Mouse (Mus musculus): ENCODE measurements around the gene 2010111I01Rik. TPM values are rescaled to one million over a fixed set of nuclear protein-coding genes. Genes with fewer than 3 reads are reported as not detected.

2010111I01Rik gene
- polyA plus RNA-seq, 1 experiment: 117 TPM

- peaks cover 3% of the 10 kb centered on the region; the same call in 1 of the 2 replicates for H3K4me1 ChIP-seq (ENCODE audit: control insufficient read depth, insufficient read depth, low read length)
- H3K4me3 ChIP-seq (ENCODE audit: insufficient read depth, low read length): no peak overlapping the region
- H3K27ac ChIP-seq (ENCODE audit: insufficient read depth, low read length): no peak overlapping the region
- no peak for TF ChIP-seq CTCF (IDR thresholded peaks at IDR 0.05; ENCODE audit: extremely low read depth, insufficient read depth, low read length)
- TF ChIP-seq POLR2A (IDR thresholded peaks at IDR 0.05; ENCODE audit: extremely low read depth, insufficient read depth, low read length): no peak
Observed at GRCm38 (mm10) chr13:63033364-63033763, 68.7 kb downstream of the 2010111I01Rik start.

DNA sequence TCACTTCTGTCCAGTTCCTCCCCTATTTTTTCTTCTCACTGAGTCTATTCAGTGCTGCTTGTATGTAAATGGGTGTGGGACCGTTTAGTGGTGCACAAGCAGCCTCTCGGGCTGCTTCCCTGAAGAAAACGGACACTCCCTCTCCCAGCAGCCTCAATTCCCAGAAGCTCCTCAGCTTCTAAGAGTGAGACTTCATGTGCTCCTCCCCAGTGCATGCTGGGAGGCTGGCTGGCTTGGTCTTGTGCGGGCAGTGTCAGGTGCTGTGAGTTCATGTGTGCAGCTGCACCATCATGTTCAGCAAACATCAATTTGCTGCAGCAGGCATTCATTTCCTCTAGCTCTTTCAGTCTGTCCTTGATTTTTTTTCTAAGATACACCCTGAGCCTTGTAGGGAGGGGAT is 70.0 kb downstream of the 2010111I01Rik start:
- no peak for TF ChIP-seq POLR2A (IDR thresholded peaks at IDR 0.05; ENCODE audit: extremely low read depth, insufficient read depth, low read length)
- TF ChIP-seq CTCF (IDR thresholded peaks at IDR 0.05; ENCODE audit: extremely low read depth, insufficient read depth, low read length): no peak
- peaks cover 3% of the 10 kb centered on the region; the same call in 1 of the 2 replicates for H3K4me1 ChIP-seq (ENCODE audit: control insufficient read depth, insufficient read depth, low read length)
- H3K4me3 ChIP-seq (ENCODE audit: insufficient read depth, low read length): no peak overlapping the region

GRCm38 (mm10) chr13:63037906-63038305 is 73.2 kb downstream of the 2010111I01Rik start:
- Histone ChIP-seq H3K4me1 (ENCODE audit: control insufficient read depth, insufficient read depth, low read length) (peaks cover 3% of the 10 kb centered on the region), H3K4me3 (ENCODE audit: insufficient read depth, low read length) (no peak overlapping the region)
- TF ChIP-seq POLR2A (IDR thresholded peaks at IDR 0.05; ENCODE audit: extremely low read depth, insufficient read depth, low read length): no peak
- TF ChIP-seq CTCF (IDR thresholded peaks at IDR 0.05; ENCODE audit: extremely low read depth, insufficient read depth, low read length): no peak

More for the DNA sequence above, 70.0 kb downstream of the 2010111I01Rik start:
- H3K27ac ChIP-seq (ENCODE audit: insufficient read depth, low read length): no peak overlapping the region

DNA sequence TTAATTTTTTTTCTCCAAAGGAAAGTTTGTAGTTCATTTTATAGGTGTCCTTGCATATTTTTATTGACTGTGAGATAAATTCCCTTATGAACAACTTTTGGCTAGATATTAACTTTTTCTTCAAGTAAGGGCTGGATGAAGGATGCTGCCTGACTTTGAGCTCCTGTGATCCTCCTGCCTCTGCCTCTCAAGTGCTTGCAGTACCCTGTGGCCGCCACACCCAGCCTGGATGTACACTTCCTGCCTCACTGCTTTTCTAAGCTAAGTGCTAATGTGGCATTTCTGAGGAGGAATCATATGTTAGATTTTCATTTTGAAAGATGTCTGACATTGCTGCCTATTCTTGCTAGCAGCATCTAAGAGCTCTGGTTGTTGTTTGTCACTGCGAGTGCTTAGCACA is 73.7 kb downstream of the 2010111I01Rik start:
- Histone ChIP-seq H3K4me3 (ENCODE audit: insufficient read depth, low read length) (no peak overlapping the region), H3K4me1 (ENCODE audit: control insufficient read depth, insufficient read depth, low read length) (peaks cover 2% of the 10 kb centered on the region; the same call in 1 of the 2 replicates), H3K27ac (ENCODE audit: insufficient read depth, low read length) (no peak overlapping the region)
- TF ChIP-seq CTCF (IDR thresholded peaks at IDR 0.05; ENCODE audit: extremely low read depth, insufficient read depth, low read length) (no peak), POLR2A (IDR thresholded peaks at IDR 0.05; ENCODE audit: extremely low read depth, insufficient read depth, low read length) (no peak)

More at GRCm38 (mm10) chr13:63037906-63038305, 73.2 kb downstream of the 2010111I01Rik start:
- H3K27ac ChIP-seq (ENCODE audit: insufficient read depth, low read length): no peak overlapping the region

- Histone ChIP-seq H3K4me3 (ENCODE audit: insufficient read depth, low read length) (no peak overlapping the region), H3K27ac (ENCODE audit: insufficient read depth, low read length) (no peak overlapping the region), H3K4me1 (ENCODE audit: control insufficient read depth, insufficient read depth, low read length) (peaks cover 2% of the 10 kb centered on the region; the same call in 1 of the 2 replicates)
- TF ChIP-seq CTCF (IDR thresholded peaks at IDR 0.05; ENCODE audit: extremely low read depth, insufficient read depth, low read length) (no peak), POLR2A (IDR thresholded peaks at IDR 0.05; ENCODE audit: extremely low read depth, insufficient read depth, low read length) (no peak)
Observed at GRCm38 (mm10) chr13:63038871-63039270, 74.2 kb downstream of the 2010111I01Rik start.

DNA sequence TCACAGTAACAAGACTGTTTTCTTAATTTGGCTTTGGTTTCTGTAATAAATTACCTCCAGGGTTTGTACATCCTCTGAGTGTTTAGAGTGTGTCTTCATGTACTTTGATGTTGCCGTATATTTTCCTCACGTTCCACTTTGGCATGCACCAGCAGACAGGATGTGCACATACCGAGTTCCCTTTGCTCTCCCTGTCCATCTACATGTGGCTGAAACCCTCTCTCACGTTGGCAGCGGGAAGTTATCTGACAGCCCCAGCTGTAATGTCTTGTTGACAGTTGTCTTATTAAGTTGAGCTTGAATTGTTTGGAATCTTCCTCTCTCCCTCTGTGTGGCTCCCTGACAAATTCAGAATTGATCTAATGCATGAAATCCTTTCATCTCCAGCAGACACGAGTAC is 74.6 kb downstream of the 2010111I01Rik start:
- Histone ChIP-seq H3K4me3 (ENCODE audit: insufficient read depth, low read length) (no peak overlapping the region), H3K4me1 (ENCODE audit: control insufficient read depth, insufficient read depth, low read length) (peaks cover 2% of the 10 kb centered on the region; the same call in 1 of the 2 replicates), H3K27ac (ENCODE audit: insufficient read depth, low read length) (no peak overlapping the region)
- TF ChIP-seq POLR2A (IDR thresholded peaks at IDR 0.05; ENCODE audit: extremely low read depth, insufficient read depth, low read length) (no peak), CTCF (IDR thresholded peaks at IDR 0.05; ENCODE audit: extremely low read depth, insufficient read depth, low read length) (no peak)

GRCm38 (mm10) chr13:63039848-63040247 is 75.2 kb downstream of the 2010111I01Rik start:
- Histone ChIP-seq H3K27ac (ENCODE audit: insufficient read depth, low read length) (no peak overlapping the region), H3K4me3 (ENCODE audit: insufficient read depth, low read length) (no peak overlapping the region), H3K4me1 (ENCODE audit: control insufficient read depth, insufficient read depth, low read length) (peaks cover 2% of the 10 kb centered on the region; the same call in 1 of the 2 replicates)
- TF ChIP-seq CTCF (IDR thresholded peaks at IDR 0.05; ENCODE audit: extremely low read depth, insufficient read depth, low read length) (no peak), POLR2A (IDR thresholded peaks at IDR 0.05; ENCODE audit: extremely low read depth, insufficient read depth, low read length) (no peak)

DNA sequence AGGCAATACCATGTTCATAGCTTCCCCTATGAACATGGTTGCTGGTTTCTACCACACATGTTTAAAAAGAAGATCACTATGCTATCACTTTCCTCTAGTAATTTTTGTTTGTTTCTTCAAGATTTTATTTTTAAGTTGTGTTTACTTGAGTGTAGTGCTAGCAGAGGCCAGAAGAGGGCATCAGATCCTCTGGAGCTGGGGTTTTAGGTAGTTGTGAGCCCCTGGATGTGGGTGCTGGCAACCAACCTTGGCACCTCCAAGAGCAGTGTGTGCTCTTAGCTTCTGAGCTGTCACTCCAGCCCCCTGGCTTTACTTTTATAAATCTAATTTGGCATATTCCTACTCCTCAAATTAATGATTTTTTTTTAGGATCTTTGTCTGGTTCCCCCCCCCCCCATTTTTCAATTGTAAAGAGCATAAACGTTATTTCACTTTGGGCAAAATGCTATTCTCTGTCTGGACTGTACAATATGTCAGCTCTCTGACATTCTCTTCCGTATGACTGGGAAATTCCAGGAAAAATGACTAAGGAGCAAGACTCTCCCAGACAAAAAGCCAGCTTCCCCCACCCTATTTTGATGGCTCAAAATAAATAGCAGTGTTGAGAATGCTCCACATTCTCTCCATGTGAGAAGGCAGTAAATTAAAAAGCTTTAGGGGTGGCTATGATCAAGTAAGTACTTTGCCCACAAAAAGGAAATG is 81.0 kb downstream of the 2010111I01Rik start:
- TF ChIP-seq CTCF (IDR thresholded peaks at IDR 0.05; ENCODE audit: extremely low read depth, insufficient read depth, low read length): no peak
- TF ChIP-seq POLR2A (IDR thresholded peaks at IDR 0.05; ENCODE audit: extremely low read depth, insufficient read depth, low read length): no peak
- H3K4me3 ChIP-seq (ENCODE audit: insufficient read depth, low read length): no peak overlapping the region
- peaks cover 2% of the 10 kb centered on the region; the same call in 1 of the 2 replicates for H3K4me1 ChIP-seq (ENCODE audit: control insufficient read depth, insufficient read depth, low read length)
- no peak overlapping the region for H3K27ac ChIP-seq (ENCODE audit: insufficient read depth, low read length)

DNA sequence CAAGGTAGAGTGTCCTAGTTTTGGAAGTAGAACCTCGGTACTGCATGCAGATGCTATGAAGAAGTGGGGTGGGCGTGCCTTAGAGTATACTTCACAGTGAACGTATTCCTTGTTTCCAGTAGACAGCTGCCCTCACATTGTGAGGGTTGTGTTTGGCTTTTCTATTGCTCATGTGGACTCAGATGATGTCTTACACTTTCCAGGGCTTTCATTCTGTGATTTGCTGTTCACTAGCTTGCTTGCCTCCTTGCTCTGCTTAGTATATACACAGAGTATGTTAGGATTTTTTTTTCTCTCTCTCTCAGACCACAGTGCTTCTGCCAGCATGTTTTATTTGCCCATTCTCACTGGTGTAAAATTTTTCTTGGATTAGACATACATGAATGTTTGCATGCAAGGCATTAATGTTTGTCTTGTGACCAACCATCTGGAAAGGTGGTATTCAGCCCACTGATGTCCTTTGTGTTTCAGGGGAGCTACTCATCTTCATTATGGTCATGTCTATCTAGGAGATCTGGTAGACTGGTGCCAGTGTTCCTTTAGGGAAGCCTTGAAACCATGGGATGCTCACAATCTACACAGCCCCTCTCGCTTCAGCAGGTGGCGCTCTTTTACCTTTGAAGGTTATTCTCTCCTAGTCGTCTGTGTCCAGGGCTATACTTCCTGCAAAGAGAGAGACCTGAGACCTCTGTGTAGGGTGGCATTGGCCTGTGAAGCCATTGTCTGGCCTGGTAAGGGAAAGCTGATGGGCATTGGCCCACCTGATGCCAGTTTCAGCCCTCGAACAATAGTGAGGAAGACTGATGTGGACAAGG is 81.7 kb downstream of the 2010111I01Rik start:
- no peak overlapping the region for H3K27ac ChIP-seq (ENCODE audit: insufficient read depth, low read length)
- TF ChIP-seq CTCF (IDR thresholded peaks at IDR 0.05; ENCODE audit: extremely low read depth, insufficient read depth, low read length) (peak; percentile 79), POLR2A (IDR thresholded peaks at IDR 0.05; ENCODE audit: extremely low read depth, insufficient read depth, low read length) (no peak)
- no peak overlapping the region for H3K4me3 ChIP-seq (ENCODE audit: insufficient read depth, low read length)
- H3K4me1 ChIP-seq (ENCODE audit: control insufficient read depth, insufficient read depth, low read length): 0 out of 2 replicates have a peak, but pooled peaks cover 2% of the 10 kb centered on the region
